ENCODE assay signal across 9 mouse cellular contexts in the genomic region with DNA sequence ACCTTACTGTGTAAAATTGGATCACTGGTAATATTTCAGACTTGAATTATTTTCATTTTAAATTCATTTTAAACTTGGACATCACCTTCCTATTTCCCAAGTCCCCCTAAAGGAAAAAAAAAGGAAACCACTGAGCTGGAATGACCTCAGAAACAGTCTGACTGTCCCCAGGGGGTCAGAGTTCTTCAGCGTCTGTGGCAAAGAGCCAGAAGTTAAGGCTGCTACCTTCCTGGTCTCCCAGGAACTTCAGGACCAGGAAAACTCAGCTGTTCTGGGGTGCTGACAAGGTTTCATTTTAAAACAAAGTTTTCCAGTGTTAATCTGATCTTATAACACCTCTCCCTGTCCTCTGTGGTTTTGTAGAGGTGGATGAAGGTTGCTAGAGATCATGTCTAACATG.
"Had no signal": no experiment of that assay in that cellular context is flagged by ENCODE, and none has a peak within 500 bp of the region (broad histone marks: within the 10 kb centered on the region; RNA-seq: fewer than 3 reads in every experiment).

No protein-coding gene starts in this region.

- H3K9ac ChIP-seq: hindbrain, embryonic 14.5 days; intestine, embryonic 15.5 days; neural tube, embryonic 12.5 days had no signal

- H3K9me3 ChIP-seq: intestine, embryonic 15.5 days; neural tube, embryonic 12.5 days had no signal

- H3K4me3 ChIP-seq: intestine, embryonic 15.5 days; neural tube, embryonic 12.5 days had no signal

- ATAC-seq: intestine, embryonic 15.5 days had no signal

- H3K36me3 ChIP-seq: intestine, embryonic 15.5 days had no signal

- H3K27me3 ChIP-seq: intestine, embryonic 15.5 days; neural tube, embryonic 12.5 days had no signal

- H3K4me1 ChIP-seq: intestine, embryonic 15.5 days; neural tube, embryonic 12.5 days had no signal

- DNase-seq: left cerebral cortex, postnatal 4 days; lung, adult 18-20 months; lung, postnatal 36 days; midbrain, embryonic 14.5 days; thymus, postnatal 4 days had no signal

- H3K27ac ChIP-seq: hindbrain, embryonic 14.5 days; intestine, embryonic 15.5 days; neural tube, embryonic 12.5 days; stomach, postnatal 0 days had no signal

- H3K4me2 ChIP-seq: hindbrain, embryonic 14.5 days; intestine, embryonic 15.5 days; neural tube, embryonic 12.5 days had no signal
